Mouse (Mus musculus) megakaryocyte-erythroid progenitor cell, adult 5-6 weeks (primary cell): ENCODE measurements around the gene Tcaf1. TPM values are rescaled to one million over a fixed set of nuclear protein-coding genes. Genes with fewer than 3 reads are reported as not detected.

Source experiments
- total RNA-seq, 2 experiments: library from RNA; stranded (forward) in 1 of 2; stranded (reverse) in 1 of 2; fragments of 200-1000, 215-1000 nt in 1 of 2; fragments of >200 nt in 1 of 2; fragmentation: Nextera tagmentation in 1 of 2; gene quantifications; 2 replicates each; pipeline ENCODE4 v1.2.3; 2014 to 2017

Tcaf1 gene
- total RNA-seq, 2 experiments from 2014 or later = 1.1 to 1.2 TPM

Other genes with a start within 250 kb of the Tcaf1 start
- not detected in 2 replicates for gene Olfr458, start 244.9 kb downstream of the Tcaf1 start, total RNA-seq (2014; fragmentation: Nextera tagmentation)
- gene Olfr458, start 244.9 kb downstream of the Tcaf1 start, total RNA-seq (2017) = not detected in 2 replicates
- not detected in 2 replicates for gene Olfr457, start 233.8 kb downstream of the Tcaf1 start, total RNA-seq (2014; fragmentation: Nextera tagmentation)
- not detected in 2 replicates for gene Olfr457, start 233.8 kb downstream of the Tcaf1 start, total RNA-seq (2017)
- not detected in 2 replicates for gene Olfr456, start 222.9 kb downstream of the Tcaf1 start, total RNA-seq (2014; fragmentation: Nextera tagmentation)
- not detected in 2 replicates for gene Olfr456, start 222.9 kb downstream of the Tcaf1 start, total RNA-seq (2017)
- gene Olfr455, start 162.5 kb downstream of the Tcaf1 start, total RNA-seq (2014; fragmentation: Nextera tagmentation) = not detected in 2 replicates
- gene Olfr455, start 162.5 kb downstream of the Tcaf1 start, total RNA-seq (2017) = not detected in 2 replicates
- not detected in 2 replicates for gene Tcaf3, start 112.4 kb downstream of the Tcaf1 start, total RNA-seq (2014; fragmentation: Nextera tagmentation)
- not detected in 2 replicates for gene Tcaf3, start 112.4 kb downstream of the Tcaf1 start, total RNA-seq (2017)
- gene Tcaf2, start 64.8 kb downstream of the Tcaf1 start, total RNA-seq (2014; fragmentation: Nextera tagmentation) = not detected in 2 replicates
- gene Tcaf2, start 64.8 kb downstream of the Tcaf1 start, total RNA-seq (2017) = not detected in 2 replicates
- gene Olfr453, start 29.3 kb upstream of the Tcaf1 start, total RNA-seq (2014; fragmentation: Nextera tagmentation) = not detected in 2 replicates
- gene Olfr453, start 29.3 kb upstream of the Tcaf1 start, total RNA-seq (2017) = not detected in 2 replicates
- gene Olfr38, start 46.3 kb upstream of the Tcaf1 start, total RNA-seq (2014; fragmentation: Nextera tagmentation) = not detected in 2 replicates
- gene Olfr38, start 46.3 kb upstream of the Tcaf1 start, total RNA-seq (2017) = not detected in 2 replicates
- not detected in 2 replicates for gene Olfr452, start 75.0 kb upstream of the Tcaf1 start, total RNA-seq (2014; fragmentation: Nextera tagmentation)
- not detected in 2 replicates for gene Olfr452, start 75.0 kb upstream of the Tcaf1 start, total RNA-seq (2017)
- not detected in 2 replicates for gene Olfr450, start 101.9 kb upstream of the Tcaf1 start, total RNA-seq (2014; fragmentation: Nextera tagmentation)
- not detected in 2 replicates for gene Olfr450, start 101.9 kb upstream of the Tcaf1 start, total RNA-seq (2017)
- gene Olfr449, start 124.3 kb upstream of the Tcaf1 start, total RNA-seq (2014; fragmentation: Nextera tagmentation) = not detected in 2 replicates
- gene Olfr449, start 124.3 kb upstream of the Tcaf1 start, total RNA-seq (2017) = not detected in 2 replicates
- gene Olfr448, start 180.4 kb upstream of the Tcaf1 start, total RNA-seq (2014; fragmentation: Nextera tagmentation) = not detected in 2 replicates
- not detected in 2 replicates for gene Olfr448, start 180.4 kb upstream of the Tcaf1 start, total RNA-seq (2017)
- not detected in 2 replicates for gene Olfr447, start 198.8 kb upstream of the Tcaf1 start, total RNA-seq (2014; fragmentation: Nextera tagmentation)
- gene Olfr447, start 198.8 kb upstream of the Tcaf1 start, total RNA-seq (2017) = not detected in 2 replicates
- gene Olfr446, start 211.3 kb upstream of the Tcaf1 start, total RNA-seq (2014; fragmentation: Nextera tagmentation) = not detected in 2 replicates
- gene Olfr446, start 211.3 kb upstream of the Tcaf1 start, total RNA-seq (2017) = not detected in 2 replicates
- gene Olfr444, start 239.0 kb upstream of the Tcaf1 start, total RNA-seq (2014; fragmentation: Nextera tagmentation) = not detected in 2 replicates
- not detected in 2 replicates for gene Olfr444, start 239.0 kb upstream of the Tcaf1 start, total RNA-seq (2017)